Mouse (Mus musculus) MEL-GATA-1-ER (cell line): ENCODE data around the gene Olfr774.
"Not testable (repeated sequence)": the region's sequence is repeated elsewhere in the genome, so short reads cannot be mapped to it uniquely, and the experiment has no call there.

ENCODE experiments used
- DNase-seq: peaks from one replicate; pipeline ENCODE4 v3.0.0-alpha.2; 2012; ENCODE audit warnings: low read depth; ENCODE audit errors: extremely low read depth

The Olfr774 gene

GRCm38 (mm10) chr10:129235904-129236303 is at the start of gene Olfr774:
Gene Olfr774 (plus strand): TSS chr10:129236204.
- no peak for DNase-seq

DNA sequence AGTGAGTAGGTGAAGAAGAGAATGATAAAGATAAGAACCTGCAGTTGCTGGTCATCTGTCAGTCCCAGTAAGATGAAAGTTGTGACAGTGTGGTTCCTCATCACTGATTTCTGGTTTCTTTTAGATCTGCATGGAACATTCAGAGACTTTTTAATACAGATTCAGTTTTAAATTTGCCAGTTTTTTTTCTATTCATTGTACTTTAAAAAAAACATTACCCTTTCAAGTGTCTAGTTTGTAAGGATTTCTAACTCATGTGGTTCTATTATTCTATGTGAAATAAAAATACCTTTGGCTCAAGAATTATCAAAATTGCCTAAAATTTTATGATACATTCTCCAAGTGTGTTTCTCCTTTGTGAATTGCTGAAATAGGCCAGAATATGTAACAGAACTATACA is 48.7 kb upstream of the Olfr774 start, which contains the start of gene Olfr773:
Gene Olfr773, minus strand, starts transcription at position 101 of the 400 bp plus-strand sequence.
- not testable (repeated sequence) for DNase-seq

DNA sequence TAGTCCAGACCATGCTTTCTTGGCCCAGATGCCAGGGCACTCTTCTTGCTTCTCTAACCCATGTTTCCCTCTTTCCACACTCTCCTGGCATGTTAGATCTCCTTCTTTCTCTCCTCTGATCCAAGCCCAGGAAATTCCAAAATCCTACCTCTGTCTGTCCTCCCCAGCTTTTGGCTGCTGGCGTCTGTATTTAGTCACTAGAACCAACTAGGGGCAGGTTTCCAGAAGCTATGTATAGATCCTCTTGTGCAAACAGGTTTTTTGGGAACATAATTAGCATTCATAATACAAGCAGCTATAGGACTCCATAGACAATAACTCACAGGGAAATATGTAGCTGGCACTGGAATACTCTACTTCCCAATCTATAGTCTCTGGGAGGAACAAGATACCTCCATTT is 5.3 kb upstream of the Olfr774 start:
- DNase-seq = no peak

- no peak for DNase-seq
These were observed 12.1 kb downstream of the Olfr774 start, which contains the start of gene Olfr775 for GRCm38 (mm10) chr10:129248112-129248511. Gene Olfr775 (plus strand): TSS chr10:129248412.

DNA sequence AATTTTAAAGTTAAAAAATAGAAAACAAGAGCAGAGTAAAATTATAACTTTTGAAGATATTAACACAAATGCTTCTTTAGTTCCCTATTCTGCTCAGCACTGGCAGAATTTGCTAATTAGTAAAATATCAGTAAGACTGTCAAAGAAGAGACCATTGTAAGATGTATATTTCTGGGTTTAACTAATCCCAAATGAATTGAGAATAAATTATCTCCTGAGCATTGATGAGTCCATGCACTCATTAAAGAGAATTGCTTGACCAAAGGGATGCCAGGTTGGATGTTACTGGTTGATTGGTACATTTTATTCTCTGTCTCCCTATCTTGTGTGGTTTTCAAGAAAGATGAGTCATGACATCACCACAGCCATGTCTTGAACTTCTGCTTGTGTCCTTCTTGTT is 22.8 kb downstream of the Olfr774 start, which contains the start of gene Olfr776:
Gene Olfr776, plus strand, starts transcription at position 301 of the 400 bp plus-strand sequence.
- peak; percentile 3 for DNase-seq

- DNase-seq = no peak
These were observed 35.1 kb downstream of the Olfr774 start, which contains the start of gene Olfr777 for GRCm38 (mm10) chr10:129271081-129271535. Gene Olfr777 (minus strand): TSS chr10:129271485.
